Mouse (Mus musculus): ENCODE data around the gene Olfml2a. TPM values are rescaled to one million over a fixed set of nuclear protein-coding genes. Genes with fewer than 3 reads are reported as not detected.

The Olfml2a gene
- polyA plus RNA-seq, 1 experiment from 2014 or later = 18.7 TPM

GRCm38 (mm10) chr2:38969650-38970049, 37.9 kb downstream of the Olfml2a start:
- no peak for ATAC-seq (ENCODE audit: low read depth)
- 89% methylated on average over 2 of the region's 2 CpGs for WGBS
- H3K9ac ChIP-seq (ENCODE audit: low read depth, low read length) = no peak overlapping the region

GRCm38 (mm10) chr2:38970057-38970456, 38.3 kb downstream of the Olfml2a start:
- Histone ChIP-seq H3K36me3 (ENCODE audit: control insufficient read depth, insufficient read depth, low read length) (no peaks in the 10 kb centered on the region), H3K27ac (replicated peaks; ENCODE audit: low read depth, low read length) (no peak overlapping the region), H3K4me2 (ENCODE audit: low read depth, low read length) (no peak overlapping the region), H3K4me1 (ENCODE audit: control insufficient read depth, insufficient read depth, low read length) (no peaks in the 10 kb centered on the region), H3K9ac (ENCODE audit: low read depth, low read length) (no peak overlapping the region), H3K9me3 (ENCODE audit: control insufficient read depth, low read length) (0 out of 2 replicates have a peak, but pooled peaks cover 3% of the 10 kb centered on the region), H3K27me3 (replicated peaks; ENCODE audit: control insufficient read depth, insufficient read depth, low read length) (no peaks in the 10 kb centered on the region), H3K4me3 (ENCODE audit: low read depth, low read length) (no peak overlapping the region)
- DNase-seq (ENCODE audit: low spot score) = no peak
- ATAC-seq (ENCODE audit: low read depth) = no peak
- WGBS = 71% methylated on average over 5 of the region's 5 CpGs

More at GRCm38 (mm10) chr2:38969650-38970049, 37.9 kb downstream of the Olfml2a start:
- H3K9me3 ChIP-seq (ENCODE audit: control insufficient read depth, low read length) = 0 out of 2 replicates have a peak, but pooled peaks cover 3% of the 10 kb centered on the region
- no peak overlapping the region for H3K27ac ChIP-seq (replicated peaks; ENCODE audit: low read depth, low read length)
- no peak for DNase-seq (ENCODE audit: low spot score)
- H3K4me1 ChIP-seq (ENCODE audit: control insufficient read depth, insufficient read depth, low read length) = no peaks in the 10 kb centered on the region
- H3K36me3 ChIP-seq (ENCODE audit: control insufficient read depth, insufficient read depth, low read length) = no peaks in the 10 kb centered on the region
- no peaks in the 10 kb centered on the region for H3K27me3 ChIP-seq (replicated peaks; ENCODE audit: control insufficient read depth, insufficient read depth, low read length)
- no peak overlapping the region for H3K4me3 ChIP-seq (ENCODE audit: low read depth, low read length)
- no peak overlapping the region for H3K4me2 ChIP-seq (ENCODE audit: low read depth, low read length)

- no peaks in the 10 kb centered on the region for H3K36me3 ChIP-seq (ENCODE audit: control insufficient read depth, insufficient read depth, low read length)
- 0 out of 2 replicates have a peak, but pooled peaks cover 3% of the 10 kb centered on the region for H3K9me3 ChIP-seq (ENCODE audit: control insufficient read depth, low read length)
- H3K9ac ChIP-seq (ENCODE audit: low read depth, low read length) = no peak overlapping the region
- 42% methylated on average over 2 of the region's 2 CpGs for WGBS
- no peaks in the 10 kb centered on the region for H3K27me3 ChIP-seq (replicated peaks; ENCODE audit: control insufficient read depth, insufficient read depth, low read length)
- no peak overlapping the region for H3K27ac ChIP-seq (replicated peaks; ENCODE audit: low read depth, low read length)
- no peak for ATAC-seq (ENCODE audit: low read depth)
- H3K4me1 ChIP-seq (ENCODE audit: control insufficient read depth, insufficient read depth, low read length) = no peaks in the 10 kb centered on the region
- H3K4me2 ChIP-seq (ENCODE audit: low read depth, low read length) = no peak overlapping the region
- no peak for DNase-seq (ENCODE audit: low spot score)
- H3K4me3 ChIP-seq (ENCODE audit: low read depth, low read length) = no peak overlapping the region
Observed at GRCm38 (mm10) chr2:38973223-38973622, 41.4 kb downstream of the Olfml2a start.

- no peak overlapping the region for H3K27ac ChIP-seq (replicated peaks; ENCODE audit: low read depth, low read length)
- ATAC-seq (ENCODE audit: low read depth) = no peak
- no peak overlapping the region for H3K9ac ChIP-seq (ENCODE audit: low read depth, low read length)
- H3K4me3 ChIP-seq (ENCODE audit: low read depth, low read length) = no peak overlapping the region
- no peak for DNase-seq (ENCODE audit: low spot score)
- no peaks in the 10 kb centered on the region for H3K36me3 ChIP-seq (ENCODE audit: control insufficient read depth, insufficient read depth, low read length)
- WGBS = 77% methylated on average over 7 of the region's 7 CpGs
- H3K4me1 ChIP-seq (ENCODE audit: control insufficient read depth, insufficient read depth, low read length) = no peaks in the 10 kb centered on the region
- no peaks in the 10 kb centered on the region for H3K27me3 ChIP-seq (replicated peaks; ENCODE audit: control insufficient read depth, insufficient read depth, low read length)
- no peak overlapping the region for H3K4me2 ChIP-seq (ENCODE audit: low read depth, low read length)
- H3K9me3 ChIP-seq (ENCODE audit: control insufficient read depth, low read length) = 0 out of 2 replicates have a peak, but pooled peaks cover 3% of the 10 kb centered on the region
Observed at GRCm38 (mm10) chr2:38973701-38974100, 41.9 kb downstream of the Olfml2a start.

- Histone ChIP-seq H3K4me3 (ENCODE audit: low read depth, low read length) (no peak overlapping the region), H3K9ac (ENCODE audit: low read depth, low read length) (no peak overlapping the region), H3K4me1 (ENCODE audit: control insufficient read depth, insufficient read depth, low read length) (no peaks in the 10 kb centered on the region), H3K27me3 (replicated peaks; ENCODE audit: control insufficient read depth, insufficient read depth, low read length) (no peaks in the 10 kb centered on the region), H3K4me2 (ENCODE audit: low read depth, low read length) (no peak overlapping the region), H3K27ac (replicated peaks; ENCODE audit: low read depth, low read length) (no peak overlapping the region), H3K36me3 (ENCODE audit: control insufficient read depth, insufficient read depth, low read length) (no peaks in the 10 kb centered on the region), H3K9me3 (ENCODE audit: control insufficient read depth, low read length) (0 out of 2 replicates have a peak, but pooled peaks cover 2% of the 10 kb centered on the region)
- DNase-seq (ENCODE audit: low spot score) (no peak), ATAC-seq (ENCODE audit: low read depth) (no peak)
- WGBS = 28% methylated on average over 2 of the region's 2 CpGs
Observed at GRCm38 (mm10) chr2:38974171-38974570, 42.4 kb downstream of the Olfml2a start.

- Histone ChIP-seq H3K4me2 (ENCODE audit: low read depth, low read length) (no peak overlapping the region), H3K36me3 (ENCODE audit: control insufficient read depth, insufficient read depth, low read length) (no peaks in the 10 kb centered on the region)
- DNase-seq (ENCODE audit: low spot score) = no peak
Observed at GRCm38 (mm10) chr2:38975181-38975580, 43.4 kb downstream of the Olfml2a start.

GRCm38 (mm10) chr2:38975941-38976805, 44.4 kb downstream of the Olfml2a start:
- 78% methylated on average over 21 of the region's 21 CpGs for WGBS
- Histone ChIP-seq H3K9ac (ENCODE audit: low read depth, low read length) (no peak overlapping the region), H3K27me3 (replicated peaks; ENCODE audit: control insufficient read depth, insufficient read depth, low read length) (no peaks in the 10 kb centered on the region), H3K27ac (replicated peaks; ENCODE audit: low read depth, low read length) (no peak overlapping the region), H3K4me2 (ENCODE audit: low read depth, low read length) (no peak overlapping the region), H3K9me3 (ENCODE audit: control insufficient read depth, low read length) (no peaks in the 10 kb centered on the region), H3K36me3 (ENCODE audit: control insufficient read depth, insufficient read depth, low read length) (no peaks in the 10 kb centered on the region), H3K4me3 (ENCODE audit: low read depth, low read length) (no peak overlapping the region), H3K4me1 (ENCODE audit: control insufficient read depth, insufficient read depth, low read length) (no peaks in the 10 kb centered on the region)
- DNase-seq (ENCODE audit: low spot score) (no peak), ATAC-seq (ENCODE audit: low read depth) (no peak)

More at GRCm38 (mm10) chr2:38975181-38975580, 43.4 kb downstream of the Olfml2a start:
- Histone ChIP-seq H3K4me3 (ENCODE audit: low read depth, low read length) (no peak overlapping the region), H3K9ac (ENCODE audit: low read depth, low read length) (no peak overlapping the region), H3K27ac (replicated peaks; ENCODE audit: low read depth, low read length) (no peak overlapping the region), H3K4me1 (ENCODE audit: control insufficient read depth, insufficient read depth, low read length) (no peaks in the 10 kb centered on the region), H3K27me3 (replicated peaks; ENCODE audit: control insufficient read depth, insufficient read depth, low read length) (no peaks in the 10 kb centered on the region), H3K9me3 (ENCODE audit: control insufficient read depth, low read length) (no peaks in the 10 kb centered on the region)
- ATAC-seq (ENCODE audit: low read depth) = no peak
- 66% methylated on average over 3 of the region's 3 CpGs for WGBS

- Histone ChIP-seq H3K4me2 (ENCODE audit: low read depth, low read length) (no peak overlapping the region), H3K4me3 (ENCODE audit: low read depth, low read length) (no peak overlapping the region), H3K27me3 (replicated peaks; ENCODE audit: control insufficient read depth, insufficient read depth, low read length) (no peaks in the 10 kb centered on the region), H3K4me1 (ENCODE audit: control insufficient read depth, insufficient read depth, low read length) (no peaks in the 10 kb centered on the region), H3K9ac (ENCODE audit: low read depth, low read length) (no peak overlapping the region), H3K27ac (replicated peaks; ENCODE audit: low read depth, low read length) (no peak overlapping the region), H3K9me3 (ENCODE audit: control insufficient read depth, low read length) (no peaks in the 10 kb centered on the region), H3K36me3 (ENCODE audit: control insufficient read depth, insufficient read depth, low read length) (no peaks in the 10 kb centered on the region)
- DNase-seq (ENCODE audit: low spot score) (no peak), ATAC-seq (ENCODE audit: low read depth) (peak; percentile 41; the same call in 1 of the 2 replicates)
- 51% methylated on average over 4 of the region's 4 CpGs for WGBS
Observed at GRCm38 (mm10) chr2:38977837-38978236, 46.1 kb downstream of the Olfml2a start.
